Mouse (Mus musculus) lung, embryonic 14.5 days (tissue): ENCODE results near the gene Ifna16. TPM values are rescaled to one million over a fixed set of nuclear protein-coding genes. Genes with fewer than 3 reads are reported as not detected.

Experiments used
- ATAC-seq: fragments of 200-750 bp; cut with Nextera tagmentation; 2 replicates; pipeline ENCODE4 v1.8.0; 2017; ENCODE audit warnings: mild to moderate bottlenecking, moderate TSS enrichment, moderate library complexity; ENCODE audit not compliant: insufficient read depth
- DNase-seq: peaks from one replicate; pipeline ENCODE4 v3.0.0-alpha.2; 2015
- H3K27ac ChIP-seq: fragments of 300-500 bp; sonication (generic); 2 replicates; pipeline ENCODE4 v1.5.1; 2014; ENCODE audit warnings: low read depth, mild to moderate bottlenecking, moderate library complexity
- H3K27me3 ChIP-seq: fragments of 300-500 bp; sonication (generic); 2 replicates; pipeline ENCODE4 v1.6.1; 2014; ENCODE audit warnings: low read length, control low read depth; ENCODE audit not compliant: insufficient read depth
- H3K36me3 ChIP-seq: fragments of 300-500 bp; sonication (generic); 2 replicates; pipeline ENCODE4 v1.6.1; 2014; ENCODE audit warnings: control low read depth; ENCODE audit not compliant: insufficient read depth
- H3K4me1 ChIP-seq: fragments of 300-500 bp; sonication (generic); 2 replicates; pipeline ENCODE4 v1.6.1; 2014; ENCODE audit warnings: antibody characterized with exemption, control low read depth; ENCODE audit not compliant: insufficient read depth
- H3K4me2 ChIP-seq: fragments of 300-500 bp; sonication (generic); 2 replicates; pipeline ENCODE4 v1.6.1; 2014; ENCODE audit warnings: mild to moderate bottlenecking
- H3K4me3 ChIP-seq: fragments of 300-500 bp; sonication (generic); 2 replicates; pipeline ENCODE4 v1.5.1; 2014; ENCODE audit warnings: low read depth, low read length
- H3K9ac ChIP-seq: fragments of 300-500 bp; sonication (generic); 2 replicates; pipeline ENCODE4 v1.6.1; 2014
- H3K9me3 ChIP-seq: fragments of 300-500 bp; sonication (generic); 2 replicates; pipeline ENCODE4 v1.6.1; 2016; ENCODE audit warnings: low read depth, low read length, control low read depth
- CTCF ChIP-seq: IDR thresholded peaks from 2 replicates; pipeline ENCODE4 v1.5.1; 2016; ENCODE audit warnings: antibody characterized with exemption, low read depth
- WGBS: fragments of 180-500 bp; shearing (Covaris S2); extraction: QIAGEN DNeasy Blood & Tissue Kit; methylation state at CpG from one replicate; pipeline ENCODE4 v1.1.7; 2014; 5-methylcytosine and 5-hydroxymethylcytosine counted together
- polyA plus RNA-seq: library from polyadenylated mRNA; unstranded; fragments of >200 nt; fragmentation: Nextera tagmentation; extraction: Ambion mirVana; gene quantifications from 2 replicates; pipeline ENCODE4 v1.2.1, GENCODE M21; 2014

The Ifna16 gene
- polyA plus RNA-seq, 1 experiment from 2014 or later = not detected

GRCm38 (mm10) chr4:88644359-88644758 is 32.4 kb downstream of the Ifna16 start, which contains the start of gene Ifna13:
Gene Ifna13, minus strand, starts transcription at chr4:88644459.
- DNase-seq (no peak), ATAC-seq (no peak)
- no peaks in the 10 kb centered on the region for H3K36me3 ChIP-seq
- H3K4me2 ChIP-seq = no peak within 1 kb of the TSS
- no peak within 1 kb of the TSS for H3K9ac ChIP-seq
- no peak within 1 kb of the TSS for H3K27ac ChIP-seq
- H3K4me3 ChIP-seq = no peak within 1 kb of the TSS
- no peak for TF ChIP-seq CTCF
- H3K4me1 ChIP-seq = no peaks in the 10 kb centered on the region
- no peaks in the 10 kb centered on the region for H3K27me3 ChIP-seq
- H3K9me3 ChIP-seq = no peaks in the 10 kb centered on the region
- 55% methylated on average over 2 of the region's 2 CpGs for WGBS

DNA sequence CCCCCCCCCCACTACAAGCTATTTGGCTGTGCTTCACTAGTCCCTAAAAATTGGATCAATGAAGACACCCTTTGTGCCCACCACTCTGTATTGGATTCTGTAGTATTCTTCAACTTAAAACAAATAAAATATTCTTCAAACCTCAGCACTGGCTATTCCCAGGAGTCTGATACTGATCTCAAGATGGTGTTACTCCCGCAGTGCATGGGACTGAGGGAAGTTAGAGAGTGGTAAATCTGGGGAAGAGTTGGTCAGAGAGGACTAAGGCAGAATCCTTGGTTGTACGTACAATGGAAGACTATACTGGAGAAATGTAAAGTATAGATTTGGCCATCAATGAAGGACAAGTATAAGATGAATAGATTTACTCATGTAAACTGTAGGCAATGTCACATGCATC is 34.2 kb downstream of the Ifna16 start:
- H3K4me1 ChIP-seq = no peaks in the 10 kb centered on the region
- H3K36me3 ChIP-seq = no peaks in the 10 kb centered on the region
- no peaks in the 10 kb centered on the region for H3K27me3 ChIP-seq
- no peak for TF ChIP-seq CTCF
- H3K4me2 ChIP-seq = no peak overlapping the region
- H3K9ac ChIP-seq = no peak overlapping the region
- DNase-seq (peak; percentile 6), ATAC-seq (no peak)
- 20% methylated on average over 2 of the region's 2 CpGs for WGBS
- H3K9me3 ChIP-seq = no peaks in the 10 kb centered on the region
- H3K4me3 ChIP-seq = no peak overlapping the region
- no peak overlapping the region for H3K27ac ChIP-seq

- H3K4me1 ChIP-seq = no peaks in the 10 kb centered on the region
- no peaks in the 10 kb centered on the region for H3K36me3 ChIP-seq
- TF ChIP-seq CTCF = peak; percentile 84
- peak overlapping the region; percentile 59 for H3K4me2 ChIP-seq
- ATAC-seq (peak; percentile 94), DNase-seq (peak; percentile 100)
- H3K9ac ChIP-seq = no peak overlapping the region
- peak overlapping the region; percentile 36 for H3K4me3 ChIP-seq
- H3K27ac ChIP-seq = no peak overlapping the region; the same call in 1 of the 2 replicates
- H3K9me3 ChIP-seq = no peaks in the 10 kb centered on the region
- H3K27me3 ChIP-seq = no peaks in the 10 kb centered on the region
- WGBS = 18% methylated on average over 11 of the region's 11 CpGs
Measured at GRCm38 (mm10) chr4:88641077-88641831, 35.5 kb downstream of the Ifna16 start.

DNA sequence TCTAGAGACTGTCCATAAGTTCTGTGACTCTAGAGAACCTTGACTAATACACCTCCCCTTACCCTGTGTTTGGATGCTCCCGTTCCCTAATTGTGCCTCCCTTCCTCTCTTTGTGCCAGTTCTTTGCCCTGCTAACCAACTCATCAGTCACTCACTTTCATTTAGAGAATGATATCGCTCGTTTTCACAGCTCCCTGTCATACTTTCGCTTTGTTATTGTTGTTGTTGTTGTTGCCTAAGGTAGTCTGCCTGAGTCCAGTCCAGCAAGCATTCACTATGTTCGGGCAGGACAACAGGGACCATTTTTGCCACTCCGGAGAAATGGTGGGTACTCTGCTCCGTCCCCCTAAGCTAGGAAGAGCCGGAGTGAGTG is 36.0 kb downstream of the Ifna16 start:
- H3K27ac ChIP-seq = no peak overlapping the region
- TF ChIP-seq CTCF = no peak
- no peaks in the 10 kb centered on the region for H3K4me1 ChIP-seq
- peak overlapping the region; percentile 59 for H3K4me2 ChIP-seq
- H3K9me3 ChIP-seq = no peaks in the 10 kb centered on the region
- ATAC-seq = no peak
- H3K36me3 ChIP-seq = no peaks in the 10 kb centered on the region
- H3K9ac ChIP-seq = no peak overlapping the region
- 59% methylated on average over 8 of the region's 8 CpGs for WGBS
- no peak for DNase-seq
- H3K4me3 ChIP-seq = peak overlapping the region; percentile 36
- no peaks in the 10 kb centered on the region for H3K27me3 ChIP-seq

DNA sequence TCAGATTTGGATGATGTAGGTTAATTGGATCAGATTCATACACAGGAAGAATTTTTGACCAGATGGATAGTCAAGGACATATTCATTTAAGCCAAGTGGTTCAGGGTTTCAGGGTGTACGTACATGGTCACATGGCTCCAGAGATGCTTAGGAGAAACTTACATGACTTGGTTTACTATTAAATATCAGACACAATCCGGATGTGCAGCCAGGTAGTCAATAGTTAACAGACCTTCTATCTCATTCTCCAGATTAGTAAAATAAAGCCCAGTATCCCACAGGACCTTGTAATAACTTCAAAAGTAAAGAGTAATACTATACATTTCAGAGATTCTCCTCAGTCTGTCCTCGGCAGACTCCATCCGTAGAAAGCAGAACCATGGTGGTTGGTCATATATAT is 42.4 kb downstream of the Ifna16 start, which contains the start of gene C87499:
Gene C87499 (minus strand): TSS at position 101 of the 400 bp plus-strand sequence.
- 89% methylated on average over 4 of the region's 4 CpGs for WGBS
- Histone ChIP-seq H3K9ac (no peak within 1 kb of the TSS), H3K27ac (no peak within 1 kb of the TSS), H3K4me2 (no peak within 1 kb of the TSS), H3K4me1 (no peaks in the 10 kb centered on the region), H3K9me3 (no peaks in the 10 kb centered on the region), H3K36me3 (no peaks in the 10 kb centered on the region), H3K4me3 (no peak within 1 kb of the TSS), H3K27me3 (no peaks in the 10 kb centered on the region)
- no peak for TF ChIP-seq CTCF
- DNase-seq = no peak
- ATAC-seq = no peak

Other genes starting within 250 kb of the Ifna16 start
- 9.3 and 9.9 TPM in 2 replicates for gene Hacd4, start 238.0 kb downstream of the Ifna16 start, polyA plus RNA-seq
- gene Ifnb1, start 154.2 kb downstream of the Ifna16 start, polyA plus RNA-seq = not detected in 2 replicates
- gene Ifna15, start 118.7 kb downstream of the Ifna16 start, polyA plus RNA-seq = not detected in 2 replicates
- not detected in 2 replicates for gene Ifna14, start 105.1 kb downstream of the Ifna16 start, polyA plus RNA-seq
- not detected in 2 replicates for gene Ifna9, start 84.5 kb downstream of the Ifna16 start, polyA plus RNA-seq
- not detected in 2 replicates for gene Ifna12, start 73.5 kb downstream of the Ifna16 start, polyA plus RNA-seq
- not detected in 2 replicates for gene C87499, start 42.5 kb downstream of the Ifna16 start, polyA plus RNA-seq
- gene Ifna13, start 32.5 kb downstream of the Ifna16 start, polyA plus RNA-seq = not detected in 2 replicates
- not detected in 2 replicates for gene Ifna2, start 7.0 kb upstream of the Ifna16 start, polyA plus RNA-seq
- not detected in 2 replicates for gene Ifnab, start 14.4 kb upstream of the Ifna16 start, polyA plus RNA-seq
- 1.1 TPM in 2 replicates for gene Gm26566, start 44.9 kb upstream of the Ifna16 start, polyA plus RNA-seq
- gene Klhl9, start 45.5 kb upstream of the Ifna16 start, polyA plus RNA-seq = 117 TPM in 2 replicates
- gene Gm13271, start 77.9 kb upstream of the Ifna16 start, polyA plus RNA-seq = not detected in 2 replicates
- gene Gm13283, start 83.2 kb upstream of the Ifna16 start, polyA plus RNA-seq = 0.27 and 0.33 TPM in 2 replicates
- 0.60 TPM in 1 of 2 replicates, not detected in the other for gene Gm13290, start 96.9 kb upstream of the Ifna16 start, polyA plus RNA-seq
- gene Gm13289, start 100.0 kb upstream of the Ifna16 start, polyA plus RNA-seq = not detected in 2 replicates
- not detected in 2 replicates for gene Gm13272, start 102.9 kb upstream of the Ifna16 start, polyA plus RNA-seq
- 0.14 and 0.26 TPM in 2 replicates for gene Ifnz, start 105.2 kb upstream of the Ifna16 start, polyA plus RNA-seq
- not detected in 2 replicates for gene Gm13276, start 108.8 kb upstream of the Ifna16 start, polyA plus RNA-seq
- not detected in 2 replicates for gene Gm13277, start 111.7 kb upstream of the Ifna16 start, polyA plus RNA-seq
- not detected in 2 replicates for gene Gm13278, start 114.6 kb upstream of the Ifna16 start, polyA plus RNA-seq
- gene Gm13275, start 117.6 kb upstream of the Ifna16 start, polyA plus RNA-seq = not detected in 2 replicates
- not detected in 2 replicates for gene Gm13279, start 120.5 kb upstream of the Ifna16 start, polyA plus RNA-seq
- gene Gm13285, start 122.7 kb upstream of the Ifna16 start, polyA plus RNA-seq = 1.2 and 1.7 TPM in 2 replicates
- not detected in 2 replicates for gene Gm13287, start 126.3 kb upstream of the Ifna16 start, polyA plus RNA-seq
- 0.09 TPM in 1 of 2 replicates, not detected in the other for gene Gm13288, start 128.6 kb upstream of the Ifna16 start, polyA plus RNA-seq
- gene Ifna7, start 139.3 kb upstream of the Ifna16 start, polyA plus RNA-seq = not detected in 2 replicates
- not detected in 2 replicates for gene Ifna11, start 143.0 kb upstream of the Ifna16 start, polyA plus RNA-seq
- gene Ifna6, start 150.5 kb upstream of the Ifna16 start, polyA plus RNA-seq = not detected in 2 replicates
- gene Ifna5, start 158.6 kb upstream of the Ifna16 start, polyA plus RNA-seq = not detected in 2 replicates
- not detected in 2 replicates for gene Ifna4, start 164.9 kb upstream of the Ifna16 start, polyA plus RNA-seq
- not detected in 2 replicates for gene Ifna1, start 173.2 kb upstream of the Ifna16 start, polyA plus RNA-seq
- not detected in 2 replicates for gene Ifne, start 203.3 kb upstream of the Ifna16 start, polyA plus RNA-seq